Mouse (Mus musculus) embryo, embryonic 9.5 days (tissue): Measurements from ENCODE around the gene Zfp770.
"Not testable (repeated sequence)": the region's sequence is repeated elsewhere in the genome, so short reads cannot be mapped to it uniquely, and the experiment has no call there.

ENCODE experiments used
- DNase-seq: peaks from one replicate; pipeline ENCODE4 v3.0.0-alpha.2; 2017; ENCODE audit errors: extremely low spot score

Zfp770 gene

GRCm38 (mm10) chr2:114200932-114201559 lies at the start of gene Zfp770:
Gene Zfp770, minus strand, starts transcription at chr2:114201469.
- DNase-seq = peak; percentile 84

GRCm38 (mm10) chr2:114249440-114249839 lies 48.2 kb upstream of the Zfp770 start:
- no peak for DNase-seq

- no peak for DNase-seq
Observed at GRCm38 (mm10) chr2:114237639-114238038, 36.4 kb upstream of the Zfp770 start.

DNA sequence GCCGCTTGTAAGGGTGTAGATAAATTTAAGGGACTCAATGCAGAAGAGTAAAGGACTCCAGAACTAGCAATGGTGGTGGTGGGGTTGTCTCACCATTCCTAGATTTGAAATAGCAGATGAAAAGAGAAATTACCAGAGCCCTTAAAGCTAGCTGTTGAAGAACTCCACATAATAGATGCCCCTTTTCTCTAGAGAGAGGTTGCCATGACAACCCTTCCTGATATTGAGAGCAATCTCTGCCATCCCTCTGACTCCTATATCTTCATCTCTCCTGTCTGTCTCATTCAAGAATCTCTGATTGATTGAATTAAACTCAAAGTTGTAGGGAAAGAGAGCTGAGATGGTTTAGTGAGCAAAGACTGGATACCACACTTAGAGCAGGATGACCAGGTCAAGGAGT lies 35.3 kb upstream of the Zfp770 start:
- DNase-seq = no peak

DNA sequence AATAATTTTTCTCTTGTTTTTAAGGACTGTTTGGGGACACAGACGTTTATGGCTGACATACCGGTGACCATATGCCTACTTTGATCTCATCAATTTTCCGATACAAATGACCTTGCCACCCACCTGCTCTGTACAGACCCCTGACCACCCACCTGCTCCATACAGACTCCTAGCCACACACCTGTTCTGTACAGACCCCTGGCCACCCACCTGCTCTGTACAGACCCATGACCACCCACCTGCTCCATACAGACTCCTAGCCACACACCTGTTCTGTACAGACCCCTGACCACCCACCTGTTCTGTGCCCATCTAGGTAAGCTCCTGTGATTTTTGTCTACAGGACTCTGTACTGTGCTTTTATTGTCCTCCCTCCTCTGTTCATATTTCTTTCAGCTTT lies 34.3 kb upstream of the Zfp770 start:
- no peak for DNase-seq

DNA sequence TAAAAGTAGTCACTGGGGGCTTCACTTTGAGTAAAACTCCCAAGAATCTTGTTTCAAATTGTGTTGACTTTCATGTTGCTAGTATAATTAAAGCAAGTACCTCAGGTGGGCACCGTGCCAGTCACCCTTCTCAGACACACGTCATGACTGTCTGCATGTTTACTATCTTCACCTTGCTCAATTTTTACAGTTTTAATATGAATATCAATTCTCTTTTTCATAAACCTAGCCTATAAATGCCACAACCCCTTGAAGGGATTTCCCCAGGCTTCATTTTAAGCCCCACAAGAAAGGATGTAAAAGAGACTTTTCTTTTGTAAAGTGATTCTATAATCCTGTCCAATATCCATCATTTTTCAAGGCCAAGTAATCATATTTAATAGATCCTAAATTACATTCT lies 30.0 kb upstream of the Zfp770 start:
- DNase-seq = no peak

DNA sequence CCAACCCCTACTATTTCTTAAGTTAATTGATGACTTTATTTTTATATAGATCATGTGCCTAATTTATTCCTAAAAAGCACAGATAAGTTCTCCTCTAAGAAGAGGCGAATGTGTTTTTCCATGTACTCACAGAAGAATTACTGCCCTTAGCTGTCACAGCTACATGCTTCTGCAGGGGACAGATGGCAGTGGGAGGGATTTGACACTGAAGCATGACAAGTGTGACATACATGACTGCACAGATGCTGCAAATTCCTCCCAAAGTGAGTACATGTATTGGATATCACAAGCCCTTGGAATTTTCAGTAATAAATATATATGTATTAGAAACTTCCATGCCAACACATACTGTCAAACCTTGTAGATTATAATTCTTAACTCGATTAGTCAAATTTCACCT lies 27.4 kb upstream of the Zfp770 start:
- no peak for DNase-seq

GRCm38 (mm10) chr2:114205036-114205435 lies 3.8 kb upstream of the Zfp770 start:
- no peak for DNase-seq

DNA sequence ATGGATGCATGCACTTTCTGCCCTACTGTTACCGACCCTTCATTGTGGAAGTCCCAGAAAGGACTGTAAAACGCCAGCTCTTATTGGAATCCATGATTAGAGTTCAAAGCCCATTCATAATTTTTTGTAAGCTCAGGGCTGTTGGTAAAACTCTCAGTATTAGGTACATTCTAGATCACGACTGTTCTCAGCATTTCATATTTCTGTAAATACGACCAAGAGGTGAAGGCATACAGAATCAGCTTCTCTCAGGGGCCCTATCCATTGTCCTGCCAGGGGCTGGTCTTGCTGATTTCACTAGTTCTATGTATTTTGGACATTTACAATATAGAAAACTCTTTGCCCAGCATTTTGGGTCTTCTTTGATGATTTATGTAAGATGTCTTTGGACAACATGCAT lies 305 bp upstream of the Zfp770 start:
- no peak for DNase-seq

GRCm38 (mm10) chr2:114196421-114196820 lies 4.8 kb downstream of the Zfp770 start:
- DNase-seq = no peak

- DNase-seq = not testable (repeated sequence)
Observed at GRCm38 (mm10) chr2:114186924-114187323, 14.3 kb downstream of the Zfp770 start, which contains the start of gene Aqr. Gene Aqr, minus strand, starts transcription at chr2:114187024.

DNA sequence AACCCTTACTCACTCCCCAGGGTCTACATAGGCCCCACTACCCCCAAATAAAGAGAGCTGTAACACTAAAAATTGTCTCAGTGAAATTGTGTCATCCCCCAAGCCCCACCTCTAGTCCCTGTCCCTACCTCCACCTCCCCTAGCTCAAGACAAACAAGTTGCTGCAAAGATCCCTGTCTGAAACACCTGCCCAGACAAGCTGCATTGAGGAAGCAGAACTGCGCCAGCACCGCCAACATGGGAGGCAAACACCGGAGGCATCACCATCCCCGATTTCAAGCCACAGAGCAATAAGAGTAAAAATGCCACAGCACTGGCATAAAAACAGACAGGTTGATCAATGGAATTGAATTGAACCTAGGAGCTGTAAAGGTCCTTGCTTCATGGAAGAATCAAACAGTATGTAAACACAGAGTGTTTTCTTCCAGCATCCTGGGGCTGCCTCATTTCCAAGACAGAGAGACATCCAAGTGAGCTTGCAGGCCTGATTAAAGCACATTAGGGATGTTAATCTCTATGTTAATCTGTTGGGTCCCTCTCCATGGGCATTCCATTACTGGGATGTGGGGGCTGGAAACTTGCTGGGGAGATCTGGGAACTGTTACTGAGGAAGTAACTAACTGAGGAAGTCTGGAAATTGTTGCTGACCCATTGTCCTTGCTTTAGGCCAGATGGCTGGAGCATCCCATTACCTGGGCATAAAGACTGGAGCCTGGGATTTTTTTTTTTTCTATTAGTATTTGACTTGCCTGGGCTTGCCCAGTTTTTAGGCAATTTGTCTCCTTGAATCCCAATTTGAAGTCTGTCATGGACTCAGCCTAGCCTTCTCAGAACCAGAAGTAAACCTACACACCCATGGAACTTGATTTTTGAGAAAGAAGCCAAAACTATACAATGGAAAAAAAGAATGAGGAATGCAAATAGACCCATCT lies 23.2 kb downstream of the Zfp770 start:
- DNase-seq = no peak

DNA sequence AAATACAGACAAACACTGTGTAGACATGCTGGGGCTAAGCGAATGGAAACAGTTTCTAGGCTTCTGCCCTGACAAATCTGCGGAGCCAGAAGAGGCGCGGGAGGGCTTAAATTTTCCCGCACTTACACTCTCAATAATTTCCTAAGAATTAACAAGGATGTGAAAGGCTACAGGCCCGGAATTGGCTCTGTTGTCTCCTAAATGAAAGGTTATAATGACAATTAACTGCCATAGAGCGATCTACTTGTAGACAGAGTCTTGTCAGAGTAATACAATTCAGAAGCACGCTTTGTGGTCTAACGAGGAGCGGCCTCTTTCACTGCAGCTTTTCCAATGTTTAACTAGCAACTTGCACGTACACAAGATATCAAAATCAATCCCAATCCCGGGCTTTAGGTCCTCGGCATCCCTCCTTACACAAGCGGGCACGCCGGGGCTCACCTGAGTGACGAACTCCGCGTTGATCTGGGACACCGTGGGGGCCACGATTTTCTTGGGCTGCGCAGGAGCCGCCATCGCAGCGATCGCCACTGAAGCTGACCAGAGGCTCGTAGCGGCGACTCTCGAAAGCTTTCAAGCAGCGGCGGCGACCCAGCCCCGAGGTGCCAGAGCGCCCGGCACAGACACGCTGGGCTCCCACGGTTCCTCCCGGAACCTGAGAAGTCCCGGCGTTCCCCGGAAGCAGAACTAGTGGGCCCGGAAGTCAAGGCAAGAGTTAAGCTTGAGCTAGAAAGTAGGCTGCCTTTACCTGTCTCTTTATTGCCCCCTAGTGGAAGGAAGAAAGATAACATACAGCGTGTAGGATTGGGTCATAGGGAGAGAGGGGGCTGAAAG lies 26.4 kb downstream of the Zfp770 start:
- peak; percentile 81 for DNase-seq

DNA sequence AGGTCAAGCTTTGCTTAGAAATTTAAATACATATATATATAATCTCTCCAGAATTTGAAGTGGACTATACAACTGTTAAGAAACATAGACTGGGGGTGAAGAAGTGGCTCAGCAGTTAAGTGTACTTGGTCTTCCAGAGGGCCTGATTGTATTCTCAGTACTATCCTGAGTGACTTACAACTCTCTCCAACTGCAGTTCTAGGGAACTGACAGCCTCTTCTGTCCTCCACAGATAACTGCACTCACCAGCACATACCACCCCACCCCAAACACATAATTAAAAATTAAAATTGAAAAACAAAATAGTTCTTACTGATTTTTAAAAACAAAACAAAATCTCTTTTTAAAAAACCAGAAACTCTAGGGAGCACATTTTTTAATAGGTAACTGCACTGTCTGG lies 28.0 kb downstream of the Zfp770 start:
- no peak for DNase-seq

- DNase-seq = no peak
Observed at GRCm38 (mm10) chr2:114167837-114168236, 33.4 kb downstream of the Zfp770 start.

GRCm38 (mm10) chr2:114161978-114162377 lies 39.3 kb downstream of the Zfp770 start:
- DNase-seq = no peak

- DNase-seq = no peak
Observed at GRCm38 (mm10) chr2:114157345-114157744, 43.9 kb downstream of the Zfp770 start.

GRCm38 (mm10) chr2:114156639-114157038 lies 44.6 kb downstream of the Zfp770 start:
- DNase-seq = no peak

- DNase-seq = no peak
Observed at GRCm38 (mm10) chr2:114153247-114153646, 48.0 kb downstream of the Zfp770 start.

DNA sequence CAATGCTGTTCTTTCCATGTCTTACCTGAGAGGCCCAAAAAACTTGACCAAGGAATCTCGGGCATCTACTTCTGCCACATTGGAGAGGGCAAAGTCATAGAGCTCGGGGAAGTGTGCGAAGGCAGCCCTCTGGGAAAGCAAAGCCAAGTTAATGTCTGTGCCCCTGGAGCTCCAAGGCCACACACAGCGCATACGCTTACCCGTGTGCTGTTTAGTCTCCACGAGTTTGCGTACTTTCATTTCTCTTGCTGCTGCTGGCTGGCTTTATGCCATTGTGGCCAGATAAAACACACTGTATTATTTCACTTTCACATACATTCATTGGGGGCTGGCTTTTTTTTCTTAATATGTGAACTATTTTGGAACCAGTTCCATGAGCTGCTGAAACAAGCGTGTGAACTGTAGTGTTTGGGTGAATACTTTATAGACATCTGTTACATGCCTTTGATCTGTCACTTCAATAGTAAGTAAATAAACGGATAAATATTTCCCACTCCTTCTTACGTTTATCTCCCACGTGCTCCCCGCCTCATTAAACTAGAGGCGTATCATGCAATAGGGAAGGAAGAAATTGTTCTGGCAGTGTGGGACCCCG lies 54.3 kb downstream of the Zfp770 start:
- no peak for DNase-seq

GRCm38 (mm10) chr2:114145315-114145801 lies 55.9 kb downstream of the Zfp770 start:
- DNase-seq = peak; percentile 31

GRCm38 (mm10) chr2:114144915-114145314 lies 56.4 kb downstream of the Zfp770 start:
- no peak for DNase-seq
